8 mouse cellular contexts compared by ENCODE assay signal in the genomic region with DNA sequence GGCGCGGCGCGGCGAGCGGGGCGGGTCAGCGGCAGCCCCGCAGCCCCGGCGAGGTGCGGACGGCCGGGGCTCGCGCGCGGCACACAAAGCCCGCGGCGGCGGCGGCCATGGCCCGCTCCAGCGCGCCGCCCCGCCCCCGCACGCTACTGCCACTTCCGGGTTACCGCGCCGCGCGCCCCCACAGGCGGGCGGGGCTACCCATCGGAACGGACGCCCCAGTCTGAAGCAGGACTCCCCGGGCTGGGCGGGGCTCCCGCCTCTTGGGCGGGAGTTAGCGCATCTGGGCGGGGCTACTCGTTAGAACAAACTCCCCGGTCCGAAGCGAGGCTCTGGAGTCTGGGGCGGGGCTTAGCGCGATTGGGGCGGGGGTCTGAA. TPM values are rescaled to one million over a fixed set of nuclear protein-coding genes. Genes with fewer than 3 reads are reported as not detected.
DNase-seq lines count a peak whose midpoint lies in the region; ATAC-seq and TF ChIP-seq lines count a peak whose summit lies in the region.

No protein-coding gene starts in this region.

- H3K27ac ChIP-seq in MEL (ENCODE audit: control insufficient read depth, low read depth, low read length): peak overlapping the region; percentile 30
- H3K27ac ChIP-seq in cerebellum, adult 2 months (ENCODE audit: insufficient read depth, low read length): no peak overlapping the region
- H3K27ac ChIP-seq in hindbrain, embryonic 10.5 days: peak overlapping the region; percentile 98
- H3K27ac ChIP-seq in lung, postnatal 0 days (ENCODE audit: low read length): peak overlapping the region; percentile 97

- H3K27me3 ChIP-seq in MEL (ENCODE audit: control insufficient read depth in 1 of 2, insufficient read depth in 2 of 2, low read length in 2 of 2): no peaks in the 10 kb centered on the region
- H3K27me3 ChIP-seq in cerebellum, adult 2 months (ENCODE audit: control insufficient read depth, insufficient read depth, low read length): no peaks in the 10 kb centered on the region
- H3K27me3 ChIP-seq in hindbrain, embryonic 10.5 days (ENCODE audit: insufficient read depth, poor library complexity, severe bottlenecking): no peaks in the 10 kb centered on the region
- H3K27me3 ChIP-seq in lung, postnatal 0 days (replicated peaks; ENCODE audit: insufficient read depth, low read length): no peaks in the 10 kb centered on the region

- peak overlapping the region; percentile 83 for H3K4me2 ChIP-seq in lung, postnatal 0 days (replicated peaks; ENCODE audit: low read depth, low read length)

- TF ChIP-seq RAD21 in MEL (IDR thresholded peaks at IDR 0.05; ENCODE audit: low read depth, low read length): no peak

- H3K79me2 ChIP-seq in MEL (ENCODE audit: control insufficient read depth, insufficient read depth, low read length, poor library complexity): peaks cover 46% of the 10 kb centered on the region

- H3K4me3 ChIP-seq in MEL (ENCODE audit: control insufficient read depth in 1 of 2, insufficient read depth in 1 of 2, low read depth in 2 of 2, low read length in 2 of 2): peak overlapping the region; percentile 83 to 92; a peak in 3 of 4 replicates
- peak overlapping the region; percentile 63 for H3K4me3 ChIP-seq in cerebellum, adult 2 months (replicated peaks; ENCODE audit: insufficient read depth, low read depth, low read length)
- H3K4me3 ChIP-seq in hindbrain, embryonic 10.5 days: peak overlapping the region; percentile 90
- H3K4me3 ChIP-seq in lung, postnatal 0 days (ENCODE audit: low read depth, low read length): peak overlapping the region; percentile 96

- H3K9ac ChIP-seq in MEL (ENCODE audit: control insufficient read depth, low read depth, low read length, poor library complexity, severe bottlenecking): peak overlapping the region; percentile 96
- peak overlapping the region; percentile 82 for H3K9ac ChIP-seq in lung, postnatal 0 days (replicated peaks; ENCODE audit: low read depth)

- peaks cover 2 to 21% of the 10 kb centered on the region in 2 experiments; a peak in 2 of 4 replicates for H3K4me1 ChIP-seq in MEL (ENCODE audit: control insufficient read depth in 1 of 2, insufficient read depth in 2 of 2, low read length in 2 of 2)
- H3K4me1 ChIP-seq in cerebellum, adult 2 months (ENCODE audit: control insufficient read depth, insufficient read depth, low read length): no peaks in the 10 kb centered on the region; the same call in 1 of the 2 replicates
- H3K4me1 ChIP-seq in hindbrain, embryonic 10.5 days (replicated peaks): peaks cover 45% of the 10 kb centered on the region
- peaks cover 21% of the 10 kb centered on the region; the same call in 1 of the 2 replicates for H3K4me1 ChIP-seq in lung, postnatal 0 days (ENCODE audit: insufficient read depth, low read depth, low read length)

- peaks cover 0 to 22% of the 10 kb centered on the region in 2 experiments; a peak in 2 of 4 replicates for H3K36me3 ChIP-seq in MEL (ENCODE audit: control insufficient read depth in 1 of 2, insufficient read depth in 2 of 2, low read length in 2 of 2)
- peaks cover 15% of the 10 kb centered on the region for H3K36me3 ChIP-seq in hindbrain, embryonic 10.5 days
- H3K36me3 ChIP-seq in lung, postnatal 0 days (ENCODE audit: insufficient read depth, low read length): no peaks in the 10 kb centered on the region

- no peaks in the 10 kb centered on the region for H3K9me3 ChIP-seq in MEL (replicated peaks; ENCODE audit: insufficient read depth, low read length)
- no peaks in the 10 kb centered on the region for H3K9me3 ChIP-seq in hindbrain, embryonic 10.5 days
- no peaks in the 10 kb centered on the region for H3K9me3 ChIP-seq in lung, postnatal 0 days (ENCODE audit: low read length)

- TF ChIP-seq POLR2A in MEL (IDR thresholded peaks at IDR 0.05; ENCODE audit: control insufficient read depth in 1 of 2, insufficient read depth in 1 of 2, low read depth in 1 of 2, low read length in 2 of 2, poor library complexity in 1 of 2): peak in 1 of 2 experiments; percentile 23; a peak in 1 of 4 replicates
- 0 out of 2 replicates have a peak, but pooled peaks have one; percentile 5 for TF ChIP-seq POLR2A in cerebellum, adult 2 months (IDR thresholded peaks at IDR 0.05; ENCODE audit: borderline replicate concordance, insufficient read depth, low read length)

- WGBS in cerebellum, adult 2 months: under 1% methylated on average over 41 of the region's 55 CpGs
- 1% methylated on average over 53 of the region's 55 CpGs for WGBS in hindbrain, embryonic 10.5 days
- WGBS in lung, postnatal 0 days: under 1% methylated on average over 26 of the region's 55 CpGs

- no peak for TF ChIP-seq EP300 in MEL (IDR thresholded peaks at IDR 0.05; ENCODE audit: low read depth in 1 of 2, low read length in 2 of 2)
- no peak for TF ChIP-seq EP300 in lung, postnatal 0 days (IDR thresholded peaks at IDR 0.05)

- TF ChIP-seq CTCF in MEL (IDR thresholded peaks at IDR 0.05 in 2 of 3, conservative IDR thresholded peaks at IDR 0.05 in 1 of 3; ENCODE audit: control insufficient read depth in 1 of 3, insufficient read depth in 1 of 3, low read depth in 2 of 3, low read length in 3 of 3, poor library complexity in 1 of 3, severe bottlenecking in 1 of 3): no peak
- no peak for TF ChIP-seq CTCF in cerebellum, adult 2 months (IDR thresholded peaks at IDR 0.05; ENCODE audit: borderline replicate concordance, insufficient read depth, low read depth, low read length)
- TF ChIP-seq CTCF in lung, postnatal 0 days (IDR thresholded peaks at IDR 0.05): peak; percentile 6; the same call in 1 of the 2 replicates

- peak; percentile 94 for DNase-seq in MEL (ENCODE audit: low read depth, low spot score)
- peak; percentile 89 to 95 for DNase-seq in cerebellum, adult 2 months
- peak; percentile 95 for DNase-seq in forelimb bud, embryonic 11.5 days (ENCODE audit: low read depth, low spot score)
- DNase-seq in hindbrain, embryonic 10.5 days (ENCODE audit: low spot score): peak; percentile 94
- peak; percentile 96 for DNase-seq in layer of hippocampus, adult 9-11 months
- peak; percentile 97 for DNase-seq in lung, postnatal 0 days (ENCODE audit: low spot score)
- peak; percentile 80 for DNase-seq in ovary, postnatal 14 days (ENCODE audit: low spot score)
- DNase-seq in thymus, postnatal 14 days: peak; percentile 97

- ATAC-seq in lung, postnatal 0 days: peak; percentile 96

TF ChIP-seq in MEL, 35 proteins besides CTCF, POLR2A, EP300 and RAD21:
- TF ChIP-seq ELF1 (IDR thresholded peaks at IDR 0.05; ENCODE audit: low read depth, low read length) (peak; percentile 97), ZNF384 (IDR thresholded peaks at IDR 0.05; ENCODE audit: low read depth, low read length) (no peak), ZMIZ1 (IDR thresholded peaks at IDR 0.05; ENCODE audit: low read depth, low read length) (no peak), MXI1 (IDR thresholded peaks at IDR 0.05; ENCODE audit: low read depth, low read length) (peak; percentile 27), HCFC1 (IDR thresholded peaks at IDR 0.05; ENCODE audit: low read depth, low read length) (peak; percentile 73), RCOR1 (IDR thresholded peaks at IDR 0.05; ENCODE audit: low read depth, low read length) (no peak), NELFE (IDR thresholded peaks at IDR 0.05; ENCODE audit: low read depth, low read length) (peak; percentile 39; the same call in 1 of the 2 replicates), NRF1 (IDR thresholded peaks at IDR 0.05; ENCODE audit: insufficient read depth, low read depth, low read length, poor library complexity, severe bottlenecking) (peak; percentile 33; the same call in 1 of the 2 replicates), MAZ (IDR thresholded peaks at IDR 0.05; ENCODE audit: low read depth, low read length) (peak; percentile 94; the same call in 1 of the 2 replicates), SIN3A (IDR thresholded peaks at IDR 0.05; ENCODE audit: low read length) (peak; percentile 39)

RNA-seq across cellular contexts. Expression of a gene that starts 0.3 kb away (rescaled TPM):
- 33.5 and 34.0 TPM in 2 replicates for total RNA-seq in MEL (2012; rRNA removed)
- 10 to 100 TPM in 1 of 2 experiments, not detected in 1; 55.7 TPM for polyA plus RNA-seq in MEL (2012; ENCODE audit: insufficient read depth in 1 of 2, insufficient read length in 2 of 2, low read depth in 1 of 2, low replicate concordance in 2 of 2, missing spikeins in 1 of 2)
- 22.8 and 23.9 TPM in 2 replicates for polyA plus RNA-seq in cerebellum, adult 2 months (2012; rRNA removed)
- polyA plus RNA-seq in hindbrain, embryonic 10.5 days (2016; fragmentation: Nextera tagmentation; extraction: Ambion mirVana): 26.7 and 32.2 TPM in 2 replicates
- polyA plus RNA-seq in lung, postnatal 0 days (2015; fragmentation: Nextera tagmentation; extraction: Ambion mirVana): 91.3 and 104 TPM in 2 replicates
